Mouse (Mus musculus) olfactory bulb, adult 2 months (tissue): ENCODE measurements around the gene 1300017J02Rik.

Experiments
- CTCF ChIP-seq: fragments of 200-500 bp; IDR thresholded peaks from 2 replicates; pipeline ENCODE4 v1.5.1; 2012; ENCODE audit warnings: low read depth, mild to moderate bottlenecking, low read length, moderate library complexity; ENCODE audit not compliant: insufficient read depth
- POLR2A ChIP-seq: fragments of 200-500 bp; IDR thresholded peaks from 2 replicates; pipeline ENCODE4 v1.6.1; 2012; ENCODE audit warnings: mild to moderate bottlenecking, low read depth, low read length, moderate library complexity; ENCODE audit not compliant: insufficient read depth

DNA sequence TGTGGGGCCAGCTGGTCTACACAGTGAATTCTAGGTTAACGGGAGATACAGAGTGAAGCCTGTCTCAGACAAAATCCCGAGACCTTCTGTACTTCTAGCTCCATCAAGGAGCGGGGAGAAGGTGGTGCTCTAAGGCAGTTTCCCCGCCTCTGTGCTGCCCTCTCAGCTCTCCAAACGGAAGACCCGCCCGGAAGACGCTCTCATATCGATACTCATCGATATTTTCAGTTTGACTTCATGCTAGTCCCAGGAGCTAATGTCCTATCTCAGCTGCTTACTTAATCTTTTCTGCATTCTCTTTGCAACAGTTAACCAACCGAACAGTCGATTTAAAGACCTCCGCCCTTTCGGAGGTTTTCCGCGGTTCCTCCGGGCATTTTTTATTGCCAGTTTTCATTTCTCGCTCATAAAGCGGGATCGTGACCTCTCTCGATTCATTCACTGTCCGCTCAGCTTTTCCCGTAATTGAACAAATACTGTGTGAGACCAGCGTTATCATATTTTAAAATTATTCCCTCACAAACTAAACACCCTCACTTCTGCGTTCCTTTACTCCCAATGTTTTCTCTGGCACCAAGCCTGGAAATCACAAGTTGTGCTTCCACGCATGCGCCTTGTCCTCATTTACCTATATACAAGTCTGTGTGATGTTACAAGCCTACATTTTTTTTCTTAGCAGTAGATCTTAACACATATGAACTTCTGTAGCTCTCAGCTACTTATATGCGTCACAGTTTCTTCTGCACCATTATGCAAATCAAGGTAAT, 92.0 kb downstream of the 1300017J02Rik start:
- TF ChIP-seq CTCF: no peak
- TF ChIP-seq POLR2A: no peak
